Mouse (Mus musculus) thymus, adult 2 months (tissue): ENCODE results near the gene Hoxa9. TPM values are rescaled to one million over a fixed set of nuclear protein-coding genes. Genes with fewer than 3 reads are reported as not detected.

Experiments used
- DNase-seq: peaks from one replicate; pipeline ENCODE4 v3.0.0; 2021
- H3K27ac ChIP-seq: fragments of 200-500 bp; 2 replicates; pipeline ENCODE4 v1.5.1; 2012; ENCODE audit warnings: low read length, control low read depth; ENCODE audit not compliant: control insufficient read depth, insufficient read depth
- H3K27me3 ChIP-seq: fragments of 200-500 bp; 2 replicates; pipeline ENCODE4 v1.6.1; 2012; ENCODE audit warnings: mild to moderate bottlenecking, low read length, moderate library complexity, mixed read lengths; ENCODE audit not compliant: control insufficient read depth, insufficient read depth
- H3K36me3 ChIP-seq: fragments of 200-500 bp; 2 replicates; pipeline ENCODE4 v1.6.1; 2012; ENCODE audit warnings: mild to moderate bottlenecking, low read length, moderate library complexity; ENCODE audit not compliant: control insufficient read depth, insufficient read depth
- H3K4me1 ChIP-seq: fragments of 200-500 bp; replicated peaks from 2 replicates; pipeline ENCODE4 v1.6.1; 2012; ENCODE audit warnings: low read length; ENCODE audit not compliant: control insufficient read depth, insufficient read depth
- H3K4me3 ChIP-seq: fragments of 200-500 bp; 2 replicates; pipeline ENCODE4 v1.5.1; 2012; ENCODE audit warnings: mild to moderate bottlenecking, low read length, control low read depth, moderate library complexity; ENCODE audit not compliant: control insufficient read depth, insufficient read depth
- CTCF ChIP-seq: fragments of 200-500 bp; IDR thresholded peaks from 2 replicates; pipeline ENCODE4 v1.5.1; 2012; ENCODE audit warnings: mild to moderate bottlenecking, control low read depth, low read length, moderate library complexity, borderline replicate concordance; ENCODE audit not compliant: control insufficient read depth, poor library complexity, insufficient read depth; ENCODE audit errors: extremely low read depth
- POLR2A ChIP-seq: fragments of 200-500 bp; IDR thresholded peaks from 2 replicates; pipeline ENCODE4 v1.6.1; 2012; ENCODE audit warnings: mild to moderate bottlenecking, low read length, control low read depth, moderate library complexity; ENCODE audit not compliant: control insufficient read depth, poor library complexity, insufficient read depth; ENCODE audit errors: extremely low read depth
- WGBS: fragments of 180-500 bp; shearing (Covaris S2); methylation state at CpG from one replicate; pipeline ENCODE4 v1.1.7; 2018; 5-methylcytosine and 5-hydroxymethylcytosine counted together
- polyA plus RNA-seq: library from polyadenylated mRNA; depleted of rRNA; stranded (reverse); fragments of >200 nt; gene quantifications from 2 replicates; pipeline ENCODE4 v1.2.3, GENCODE M21; 2012

The Hoxa9 gene
- polyA plus RNA-seq, 1 experiment, result 0.26 TPM

GRCm38 (mm10) chr6:52202362-52203120, 28.3 kb downstream of the Hoxa9 start:
- no peaks in the 10 kb centered on the region for H3K36me3 ChIP-seq
- DNase-seq, result no peak
- no peaks in the 10 kb centered on the region for H3K4me1 ChIP-seq
- WGBS, result 90% methylated on average over 22 of the region's 22 CpGs
- no peak for TF ChIP-seq POLR2A
- TF ChIP-seq CTCF, result no peak
- no peak overlapping the region for H3K4me3 ChIP-seq
- no peaks in the 10 kb centered on the region; the same call in 1 of the 2 replicates for H3K27me3 ChIP-seq
- H3K27ac ChIP-seq, result no peak overlapping the region

GRCm38 (mm10) chr6:52201269-52201668, 29.6 kb downstream of the Hoxa9 start:
- Histone ChIP-seq H3K4me3 (no peak overlapping the region), H3K4me1 (no peaks in the 10 kb centered on the region), H3K36me3 (no peaks in the 10 kb centered on the region), H3K27me3 (no peaks in the 10 kb centered on the region; the same call in 1 of the 2 replicates), H3K27ac (no peak overlapping the region)
- WGBS, result 89% methylated on average over 1 of the region's 1 CpGs
- TF ChIP-seq CTCF (no peak), POLR2A (no peak)
- no peak for DNase-seq

GRCm38 (mm10) chr6:52200751-52201250, 30.1 kb downstream of the Hoxa9 start:
- TF ChIP-seq CTCF, result no peak
- TF ChIP-seq POLR2A, result no peak
- 95% methylated on average over 10 of the region's 10 CpGs for WGBS
- Histone ChIP-seq H3K27me3 (no peaks in the 10 kb centered on the region), H3K27ac (no peak overlapping the region), H3K4me1 (no peaks in the 10 kb centered on the region), H3K36me3 (no peaks in the 10 kb centered on the region), H3K4me3 (no peak overlapping the region)
- no peak for DNase-seq

GRCm38 (mm10) chr6:52200073-52200750, 30.7 kb downstream of the Hoxa9 start:
- WGBS, result 95% methylated on average over 30 of the region's 30 CpGs
- H3K27me3 ChIP-seq, result no peaks in the 10 kb centered on the region
- no peaks in the 10 kb centered on the region for H3K36me3 ChIP-seq
- no peak for TF ChIP-seq POLR2A
- no peak for TF ChIP-seq CTCF
- DNase-seq, result no peak
- no peak overlapping the region for H3K4me3 ChIP-seq
- no peaks in the 10 kb centered on the region for H3K4me1 ChIP-seq
- no peak overlapping the region for H3K27ac ChIP-seq

- Histone ChIP-seq H3K27ac (no peak overlapping the region), H3K4me1 (peaks cover 3% of the 10 kb centered on the region), H3K27me3 (no peaks in the 10 kb centered on the region), H3K36me3 (no peaks in the 10 kb centered on the region), H3K4me3 (no peak overlapping the region)
- DNase-seq, result no peak
- TF ChIP-seq CTCF (no peak), POLR2A (no peak)
- 95% methylated on average over 10 of the region's 10 CpGs for WGBS
Observed at GRCm38 (mm10) chr6:52197271-52197670, 33.6 kb downstream of the Hoxa9 start.

- Histone ChIP-seq H3K36me3 (no peaks in the 10 kb centered on the region), H3K4me3 (no peak overlapping the region), H3K27me3 (no peaks in the 10 kb centered on the region), H3K27ac (no peak overlapping the region), H3K4me1 (peaks cover 7% of the 10 kb centered on the region)
- WGBS, result 94% methylated on average over 9 of the region's 9 CpGs
- TF ChIP-seq CTCF (no peak), POLR2A (no peak)
- DNase-seq, result no peak
Observed at GRCm38 (mm10) chr6:52196811-52197210, 34.1 kb downstream of the Hoxa9 start.
